Mouse (Mus musculus): ENCODE results near the gene Prss40.
"Not testable (repeated sequence)": the region's sequence is repeated elsewhere in the genome, so short reads cannot be mapped to it uniquely, and the experiment has no call there.

Prss40 gene

GRCm38 (mm10) chr1:34560843-34561242 is at the start of gene Prss40:
TSS of gene Prss40 (minus strand) at chr1:34560943.
- DNase-seq, result no peak

DNA sequence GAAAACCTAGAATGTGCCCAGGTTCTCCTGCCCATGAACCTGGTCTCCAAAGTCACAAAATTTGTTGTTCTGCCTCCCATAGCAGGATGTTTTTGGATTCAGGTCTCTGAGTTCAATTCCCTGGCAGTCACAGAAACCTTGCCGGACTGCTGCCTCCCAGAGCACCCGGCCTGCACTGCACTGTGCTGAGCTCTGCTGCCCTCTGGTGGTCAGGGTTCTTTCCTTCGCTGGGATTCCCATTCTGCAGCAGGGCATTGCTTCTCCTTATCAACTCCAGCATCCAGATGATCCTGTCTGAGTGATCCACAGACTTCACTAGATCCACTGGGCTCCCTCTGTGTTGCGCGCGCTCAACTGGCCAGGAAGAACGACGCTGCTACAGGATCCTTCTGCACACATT is 41.6 kb upstream of the Prss40 start:
- DNase-seq, result peak; percentile 84

- peak; percentile 18 to 28 for DNase-seq
Observed at GRCm38 (mm10) chr1:34601323-34602047, 40.7 kb upstream of the Prss40 start.

DNA sequence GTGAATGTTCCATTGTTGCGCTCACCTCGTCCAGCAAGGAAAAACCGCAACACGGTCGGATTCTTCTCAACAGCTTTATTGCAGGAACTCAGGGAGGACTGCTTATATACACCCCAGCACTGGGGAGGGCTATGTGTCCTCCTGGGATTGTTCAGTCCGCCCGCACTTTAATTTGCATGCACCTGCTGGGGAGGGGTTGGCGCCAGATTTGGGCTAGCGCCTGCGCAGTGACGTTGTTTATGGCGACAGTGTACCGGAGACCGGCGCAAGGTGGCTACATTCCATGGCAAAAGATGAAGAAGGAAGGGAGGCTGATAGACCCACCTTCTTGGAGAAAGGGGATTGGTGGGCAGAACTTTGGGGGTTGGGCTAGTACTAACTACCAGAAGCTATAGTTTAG is 39.3 kb upstream of the Prss40 start:
- DNase-seq, result no peak

DNA sequence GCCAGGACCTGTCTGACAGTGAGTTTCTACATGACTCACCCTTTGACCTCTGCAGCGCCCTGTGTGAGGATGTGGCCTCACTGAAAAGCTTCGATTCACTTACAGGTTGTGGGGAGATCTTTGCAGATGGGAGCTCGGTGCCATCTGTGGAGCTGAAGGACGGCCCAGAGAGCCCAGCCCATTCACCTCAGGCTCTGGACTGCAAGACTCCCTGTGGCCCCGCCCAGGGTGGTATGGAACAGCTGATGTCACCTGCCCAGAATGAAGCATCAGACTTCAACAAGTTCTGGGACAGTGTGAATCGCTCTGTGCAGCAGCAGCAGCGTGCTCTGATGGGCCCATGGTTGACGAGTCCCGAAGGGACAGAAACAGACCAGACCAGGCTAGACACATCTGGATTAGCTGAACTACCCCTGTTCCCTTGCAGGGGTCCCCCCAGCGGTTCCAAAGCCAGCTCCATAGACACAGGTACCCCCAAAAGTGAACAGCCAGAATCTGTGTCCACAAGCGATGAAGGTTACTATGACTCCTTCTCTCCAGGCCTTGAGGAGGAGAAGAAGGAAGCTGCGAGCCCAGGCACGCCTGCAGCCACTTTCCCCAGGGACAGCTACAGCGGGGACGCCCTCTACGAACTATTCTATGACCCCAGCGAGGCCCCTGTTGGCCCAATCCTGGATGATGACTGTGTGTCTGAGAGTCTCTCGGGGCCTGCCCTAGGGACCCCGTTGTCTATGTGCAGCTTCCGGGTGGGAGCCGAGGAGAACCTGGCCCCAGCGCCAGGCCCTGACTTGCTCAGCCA is 26.8 kb upstream of the Prss40 start:
- no peak for DNase-seq

DNA sequence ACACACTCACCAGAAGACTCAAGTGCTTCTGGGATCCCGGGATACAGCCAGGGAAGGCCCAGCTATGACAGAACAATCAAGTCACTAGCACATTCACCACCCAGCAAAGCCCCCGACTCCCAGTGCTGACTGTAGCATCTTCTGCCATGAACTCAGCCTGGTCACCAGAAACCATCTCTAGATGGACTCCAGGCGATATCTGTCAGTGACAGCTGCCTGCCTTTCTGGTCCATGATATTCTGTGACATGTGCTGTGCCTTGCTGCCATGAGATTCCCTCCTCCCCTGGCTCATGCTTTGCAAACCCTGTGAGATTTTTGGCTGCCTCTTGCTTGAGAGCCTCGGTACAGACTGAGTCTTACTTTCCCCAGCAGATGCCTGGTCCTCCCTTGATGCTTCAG is 24.0 kb upstream of the Prss40 start:
- DNase-seq, result no peak

DNA sequence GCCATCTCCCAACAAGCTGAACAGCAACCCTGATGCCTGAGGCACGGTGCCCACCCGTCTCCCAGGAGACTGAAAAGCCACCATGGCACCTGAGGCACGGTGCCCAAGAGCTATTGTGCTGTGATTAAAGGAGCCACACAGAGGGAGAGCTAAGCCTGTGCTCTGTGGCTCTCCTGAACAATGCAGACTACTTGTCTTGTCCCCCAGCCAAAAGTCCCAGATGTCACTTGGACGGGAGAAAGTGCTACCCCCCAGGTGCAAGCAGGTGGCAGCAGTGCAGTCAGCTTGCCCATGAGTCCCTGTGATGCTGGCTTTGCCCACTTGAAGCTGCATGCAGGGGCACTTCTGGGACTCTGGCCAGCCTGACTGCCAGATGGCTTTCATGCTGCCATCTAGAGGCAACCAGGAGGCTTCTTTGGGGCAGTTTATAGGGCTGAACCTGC is 23.1 kb upstream of the Prss40 start:
- peak; percentile 9 to 11 for DNase-seq

- DNase-seq, result no peak
Observed at GRCm38 (mm10) chr1:34582218-34582617, 21.5 kb upstream of the Prss40 start.

DNA sequence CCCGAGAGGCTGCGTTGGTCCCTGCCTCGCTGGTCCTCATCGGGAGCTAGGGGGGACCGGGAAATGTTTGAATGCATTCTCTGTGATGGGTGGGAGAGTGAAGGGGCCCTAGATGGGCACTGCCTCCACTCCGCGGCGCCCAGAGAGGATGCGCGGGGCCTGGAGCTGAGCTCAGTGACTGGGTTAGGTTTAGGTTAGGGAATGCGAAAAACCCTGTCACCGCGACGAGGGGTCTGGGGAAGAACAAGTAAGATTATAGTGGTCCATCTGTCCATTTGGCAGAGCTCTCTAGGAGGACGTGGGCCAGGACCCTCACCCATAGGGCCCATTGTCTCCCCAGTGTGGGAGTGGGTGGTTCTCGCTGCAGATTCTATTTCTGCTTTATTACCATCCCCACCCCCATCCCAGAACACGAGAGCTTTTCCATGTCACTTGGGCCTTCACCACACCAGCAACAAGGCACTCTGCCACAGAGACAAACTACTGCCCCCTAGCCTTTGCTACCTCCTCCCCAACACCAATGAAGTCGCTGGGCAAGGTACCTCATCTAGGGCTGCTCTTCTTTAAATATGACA is 19.1 kb upstream of the Prss40 start:
- DNase-seq, result no peak

DNA sequence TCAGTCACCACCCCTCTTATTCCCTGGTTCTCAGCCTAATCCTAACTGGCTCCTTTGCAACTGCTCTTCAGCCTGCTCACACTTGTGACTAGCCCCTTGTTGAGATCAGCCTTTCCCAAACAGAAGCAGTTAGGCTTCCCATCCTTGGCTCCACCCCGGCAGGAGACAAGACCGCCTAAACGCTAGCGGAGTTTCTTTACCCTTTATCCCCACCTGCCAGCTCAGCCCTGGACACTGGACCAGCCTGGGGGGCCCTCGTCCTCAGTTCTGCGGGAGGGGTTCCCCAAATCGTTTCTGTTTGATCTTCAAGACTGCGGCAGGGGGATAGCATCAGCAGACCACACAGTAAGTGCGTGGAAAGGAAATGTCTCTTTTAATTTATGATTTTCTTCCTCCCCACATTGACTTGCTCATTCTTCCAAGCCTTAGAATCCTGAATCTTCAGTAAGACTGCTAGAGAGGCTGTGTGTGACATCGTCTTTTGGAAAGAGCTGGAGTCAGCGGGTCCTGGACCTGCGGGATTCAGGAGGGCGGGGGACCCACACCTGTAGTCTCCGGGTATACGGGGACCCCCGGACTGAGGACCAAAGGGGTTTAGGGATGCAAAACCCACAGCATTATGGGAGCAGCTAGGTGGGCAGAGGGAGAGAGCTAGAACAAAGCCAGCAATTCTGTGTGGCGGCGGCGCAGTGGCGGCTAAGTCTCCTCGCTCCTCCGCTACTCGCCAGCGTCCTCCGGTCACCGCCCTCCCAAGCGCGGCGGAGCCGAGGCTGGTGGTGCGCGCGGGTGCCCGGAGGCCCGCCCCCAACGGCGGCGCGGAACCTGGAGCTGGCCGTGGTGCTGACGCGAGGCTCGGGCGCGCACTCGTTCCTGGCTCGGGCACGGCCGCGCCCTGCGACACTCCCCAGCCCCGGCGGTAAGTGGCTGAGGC is 18.4 kb upstream of the Prss40 start, which contains the start of gene Amer3:
Amer3 (plus strand) TSS at position 807 of the 931 bp plus-strand sequence.
- peak; percentile 88 to 89 for DNase-seq

DNA sequence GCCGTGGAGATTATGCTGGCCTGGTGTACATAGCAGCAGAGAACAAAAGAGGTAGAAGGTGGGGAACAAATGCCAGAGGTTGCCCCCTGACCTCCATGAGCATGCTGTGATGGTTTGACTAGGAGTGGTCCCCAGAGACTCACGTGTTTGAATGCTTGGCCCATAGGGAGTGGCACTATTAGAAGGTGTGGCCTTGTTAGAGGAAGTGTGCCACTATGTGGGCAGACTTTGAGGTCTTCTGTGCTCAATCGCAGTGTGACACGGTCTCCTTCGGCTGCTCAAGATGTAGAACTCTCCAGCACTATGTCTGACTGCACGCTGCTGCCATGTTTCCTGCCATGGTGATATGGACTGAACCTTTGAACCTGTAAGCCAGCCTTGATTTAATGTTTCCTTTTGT is 12.5 kb upstream of the Prss40 start:
- DNase-seq, result no peak

DNA sequence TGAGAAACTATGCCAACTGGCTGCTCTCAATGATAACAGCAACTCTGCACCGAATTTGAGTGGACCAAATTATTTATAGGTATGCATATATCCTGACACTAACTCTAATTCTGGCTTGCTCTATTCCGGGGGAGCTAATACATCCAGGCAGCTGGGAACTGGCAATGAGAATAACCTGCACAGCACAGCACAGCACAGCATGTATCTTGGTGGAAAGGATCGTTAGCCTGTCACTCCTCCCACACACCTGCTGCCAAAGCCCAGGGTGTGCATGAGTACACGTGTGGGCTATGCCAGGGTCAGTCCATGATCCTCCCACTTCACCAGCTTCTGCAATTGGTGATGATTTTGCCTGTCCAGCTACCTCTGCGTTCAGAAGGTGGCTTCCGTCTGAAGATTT is 10.7 kb upstream of the Prss40 start:
- no peak for DNase-seq

GRCm38 (mm10) chr1:34569876-34570275 is 9.1 kb upstream of the Prss40 start:
- DNase-seq, result no peak

GRCm38 (mm10) chr1:34568120-34568519 is 7.4 kb upstream of the Prss40 start:
- DNase-seq, result no peak

DNA sequence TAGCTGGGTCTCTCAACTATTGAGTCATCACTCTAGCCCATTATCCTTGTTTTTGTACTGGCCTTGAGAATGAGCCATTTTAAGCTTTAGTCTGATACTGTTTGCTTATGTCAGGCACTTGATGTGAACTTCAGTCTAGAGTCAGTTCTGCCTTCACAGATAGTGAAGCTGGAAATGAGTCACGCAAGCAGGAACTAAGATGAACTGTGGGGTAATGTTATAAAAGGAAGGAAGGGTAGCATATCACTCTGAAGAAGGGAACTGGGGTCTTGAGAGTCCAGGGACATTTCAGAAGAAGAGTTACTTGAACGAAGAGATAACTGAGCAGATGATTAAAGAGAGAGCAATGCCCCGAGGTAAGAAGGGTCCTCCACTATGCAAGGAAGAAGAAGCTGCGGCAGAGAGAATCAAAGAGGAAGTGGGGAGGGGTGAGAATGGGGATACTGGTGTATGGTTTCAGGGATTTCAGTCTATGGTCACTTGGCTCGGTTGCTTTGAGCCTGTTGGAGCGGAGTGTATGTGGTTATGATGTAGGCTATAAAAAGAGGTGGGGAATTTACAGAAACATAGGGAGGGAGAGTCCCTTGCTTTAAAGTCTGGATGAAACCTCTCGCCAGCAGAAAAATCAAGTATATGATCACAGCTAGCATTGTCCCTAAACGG is 3.8 kb upstream of the Prss40 start:
- DNase-seq, result no peak

- DNase-seq, result no peak
Observed at GRCm38 (mm10) chr1:34554275-34554674, 6.5 kb downstream of the Prss40 start.

DNA sequence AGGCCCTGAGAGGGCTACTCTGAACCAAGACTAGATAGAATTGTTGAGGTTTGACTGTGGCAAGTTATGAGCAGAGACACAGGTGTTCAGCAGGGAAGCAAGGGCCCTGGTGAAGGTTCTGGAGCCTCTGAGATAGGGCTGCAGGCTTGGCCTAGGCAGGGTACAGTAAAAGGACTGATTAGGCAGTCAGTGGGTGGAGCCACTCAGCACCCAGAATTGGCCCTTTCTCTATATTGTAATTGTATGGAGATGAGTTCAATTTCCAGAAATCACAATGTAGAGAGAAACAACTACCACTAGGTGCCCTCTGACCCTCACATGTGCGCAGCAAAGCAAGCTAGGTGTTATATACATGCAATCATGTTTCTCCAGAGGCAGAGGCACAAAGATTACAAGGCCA is 7.1 kb downstream of the Prss40 start:
- no peak for DNase-seq

- no peak for DNase-seq
Observed at GRCm38 (mm10) chr1:34547074-34547473, 13.7 kb downstream of the Prss40 start.

DNA sequence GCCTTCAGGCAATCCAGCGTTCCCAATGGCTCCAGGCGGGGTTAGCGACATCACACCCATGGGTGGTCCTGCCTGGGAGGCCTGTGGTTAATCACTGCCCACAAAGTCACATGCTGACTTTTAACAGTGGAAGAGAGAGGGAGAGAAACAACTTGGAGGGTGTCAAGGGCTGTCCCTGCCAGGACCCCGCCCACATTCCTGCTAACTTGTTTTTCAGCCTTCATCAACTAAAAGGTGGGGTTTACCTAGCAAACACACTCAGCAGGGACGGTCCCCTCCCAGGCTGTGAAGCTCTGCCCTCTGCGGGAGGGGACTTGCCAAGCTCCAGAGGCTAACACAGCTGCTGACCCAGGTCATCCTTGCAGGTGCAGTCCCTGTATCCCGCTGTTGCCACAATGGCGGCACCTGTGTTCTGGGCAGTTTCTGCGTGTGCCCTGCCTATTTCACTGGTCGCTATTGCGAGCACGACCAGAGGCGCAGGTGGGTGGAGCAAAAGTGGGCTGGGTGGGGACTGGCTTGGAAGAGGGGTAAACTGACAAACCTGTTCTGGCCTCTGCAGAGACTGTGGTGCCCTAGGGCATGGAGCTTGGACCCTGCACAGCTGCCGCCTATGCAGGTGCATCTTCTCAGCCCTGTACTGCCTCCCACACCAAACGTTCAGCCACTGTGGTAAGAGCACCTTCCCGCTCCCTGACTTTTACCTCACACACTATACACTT is 23.8 kb downstream of the Prss40 start:
- DNase-seq, result peak; percentile 43 to 63

DNA sequence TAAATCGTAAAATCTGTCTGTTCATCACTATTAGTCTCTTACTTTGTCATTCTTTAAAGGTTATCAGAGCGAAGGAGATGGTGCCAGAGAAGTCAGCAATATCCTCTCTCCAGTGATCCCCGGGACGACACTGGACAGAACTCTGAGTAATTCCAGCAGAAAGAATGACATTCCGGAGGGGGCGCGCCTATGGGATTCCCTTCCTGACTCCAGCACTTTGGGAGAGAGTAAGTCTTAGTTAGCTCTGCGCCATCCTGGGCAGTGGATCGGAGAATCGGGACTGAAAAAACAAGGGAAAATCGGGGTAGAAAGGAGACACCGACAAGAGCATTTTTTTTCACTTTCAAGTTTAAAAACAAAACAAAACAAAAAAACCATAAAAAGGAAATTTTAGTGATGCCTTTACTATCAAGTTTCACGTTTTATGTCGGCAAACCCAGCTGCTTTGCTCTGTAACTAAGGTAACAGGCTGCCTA is 24.4 kb downstream of the Prss40 start:
- peak; percentile 11 to 22 for DNase-seq

DNA sequence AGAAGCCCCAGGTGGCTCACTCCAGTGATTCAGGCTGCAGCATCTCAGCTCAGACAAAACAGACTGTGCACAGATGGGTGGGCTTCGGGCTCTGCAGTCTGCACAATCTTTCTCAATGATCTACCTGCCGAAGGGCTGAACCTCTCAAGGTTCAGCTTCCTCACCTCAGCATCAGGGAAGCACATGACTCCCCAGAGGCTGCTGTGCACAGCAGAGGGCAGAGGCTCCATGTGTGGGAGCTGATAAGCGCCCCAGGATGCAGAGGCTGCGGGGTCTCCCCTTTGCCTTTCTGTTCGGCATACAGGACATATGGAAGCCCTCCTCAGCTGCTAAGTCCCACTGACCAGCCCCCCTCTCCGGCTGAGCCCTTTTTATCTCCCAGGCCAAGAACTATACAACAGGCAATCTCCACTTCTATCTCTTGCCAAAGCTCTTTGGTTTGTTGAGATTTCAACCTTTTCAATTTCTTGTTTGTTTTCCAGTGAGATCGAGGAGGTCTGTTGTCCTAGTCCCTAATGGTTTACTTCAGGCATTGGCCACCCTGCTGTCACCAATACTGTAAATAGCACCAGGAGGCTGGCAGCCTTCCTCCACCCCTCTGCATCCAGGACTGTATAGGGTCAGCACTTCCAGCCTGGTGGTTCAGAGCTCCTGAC is 25.6 kb downstream of the Prss40 start, which contains the start of gene Cfc1:
Cfc1 (plus strand) TSS at position 606 of the 656 bp plus-strand sequence.
- DNase-seq, result not testable (repeated sequence)

Data from kidney, postnatal 4 days (tissue).